Mouse (Mus musculus) lung, adult 2 months (tissue): ENCODE measurements around the gene Gata1. TPM values are rescaled to one million over a fixed set of nuclear protein-coding genes. Genes with fewer than 3 reads are reported as not detected.
"Not testable (repeated sequence)": the region's sequence is repeated elsewhere in the genome, so short reads cannot be mapped to it uniquely, and the experiment has no call there.

ENCODE experiments used
- DNase-seq: peaks from one replicate; pipeline ENCODE4 v3.0.0; 2022
- H3K4me1 ChIP-seq: fragments of 200-500 bp; 2 replicates; pipeline ENCODE4 v1.6.1; 2011; ENCODE audit warnings: low read length; ENCODE audit not compliant: control insufficient read depth, insufficient read depth
- H3K4me3 ChIP-seq: fragments of 200-500 bp; replicated peaks from 2 replicates; pipeline ENCODE3; 2011; ENCODE audit warnings: low read depth, mild to moderate bottlenecking, control low read depth, low read length; ENCODE audit errors: extremely low read depth
- CTCF ChIP-seq: fragments of 200-500 bp; IDR thresholded peaks from 2 replicates; pipeline ENCODE4 v1.5.1; 2011; ENCODE audit warnings: mild to moderate bottlenecking, low read length, control low read depth; ENCODE audit not compliant: insufficient read depth
- POLR2A ChIP-seq: fragments of 200-500 bp; IDR thresholded peaks from 2 replicates; pipeline ENCODE4 v1.6.1; 2011; ENCODE audit warnings: low read depth, mild to moderate bottlenecking, control low read depth, low read length, borderline replicate concordance; ENCODE audit errors: extremely low read depth
- WGBS: fragments of 180-500 bp; shearing (Covaris S2); methylation state at CpG from one replicate; pipeline ENCODE4 v1.1.7; 2018; 5-methylcytosine and 5-hydroxymethylcytosine counted together
- polyA plus RNA-seq: library from polyadenylated mRNA; depleted of rRNA; stranded (reverse); fragments of >200 nt; gene quantifications from 2 replicates; pipeline ENCODE4 v1.2.3, GENCODE M21; 2012; rRNA removed

Gata1 gene
- polyA plus RNA-seq, 1 experiment = 1.8 TPM

DNA sequence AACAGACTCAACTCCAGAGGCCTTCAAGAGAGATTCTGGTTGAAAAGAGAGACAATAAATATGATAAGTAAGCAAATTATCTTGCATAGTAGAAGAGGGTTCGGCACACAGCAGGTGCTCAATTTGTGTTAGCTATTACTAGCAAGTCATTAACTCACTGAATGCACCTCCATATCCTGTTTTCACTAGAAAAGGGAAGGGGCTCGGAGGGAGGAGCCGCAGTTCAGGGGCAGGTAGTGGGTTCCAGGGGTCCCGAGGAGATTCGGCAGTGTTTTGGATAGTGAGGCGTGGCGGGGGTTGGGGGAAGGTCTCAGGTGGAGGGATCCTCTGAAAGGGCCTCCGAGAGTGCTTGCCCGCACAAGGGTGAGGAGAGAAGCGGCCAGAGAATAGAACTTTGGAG, 50.8 kb downstream of the Gata1 start:
- 31% methylated on average over 10 of the region's 10 CpGs for WGBS
- H3K4me1 ChIP-seq = no peaks in the 10 kb centered on the region
- TF ChIP-seq CTCF (no peak), POLR2A (no peak)
- no peak for DNase-seq
- no peak overlapping the region for H3K4me3 ChIP-seq

GRCm38 (mm10) chrX:7926266-7926665, 51.6 kb downstream of the Gata1 start:
- H3K4me1 ChIP-seq = no peaks in the 10 kb centered on the region
- TF ChIP-seq CTCF (no peak), POLR2A (no peak)
- 65% methylated on average over 6 of the region's 6 CpGs for WGBS
- no peak for DNase-seq
- H3K4me3 ChIP-seq = no peak overlapping the region

DNA sequence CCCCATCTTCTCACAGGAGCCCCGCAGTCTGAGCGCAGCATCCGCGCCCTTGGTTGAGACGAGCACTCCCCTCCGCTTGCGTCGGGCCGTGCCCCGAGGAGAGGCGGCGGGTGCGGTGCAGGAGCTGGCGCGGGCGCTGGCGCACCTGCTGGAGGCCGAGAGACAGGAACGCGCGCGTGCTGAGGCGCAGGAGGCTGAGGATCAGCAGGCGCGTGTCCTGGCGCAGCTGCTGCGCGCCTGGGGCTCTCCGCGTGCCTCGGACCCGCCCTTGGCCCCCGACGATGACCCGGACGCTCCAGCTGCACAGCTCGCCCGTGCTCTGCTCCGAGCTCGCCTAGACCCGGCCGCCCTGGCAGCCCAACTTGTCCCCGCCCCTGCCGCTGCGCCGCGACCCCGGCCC, 55.8 kb downstream of the Gata1 start:
- no peak for DNase-seq
- Histone ChIP-seq H3K4me3 (no peak overlapping the region), H3K4me1 (no peaks in the 10 kb centered on the region)
- WGBS = 21% methylated on average over 48 of the region's 48 CpGs
- no peak for TF ChIP-seq POLR2A
- no peak for TF ChIP-seq CTCF

DNA sequence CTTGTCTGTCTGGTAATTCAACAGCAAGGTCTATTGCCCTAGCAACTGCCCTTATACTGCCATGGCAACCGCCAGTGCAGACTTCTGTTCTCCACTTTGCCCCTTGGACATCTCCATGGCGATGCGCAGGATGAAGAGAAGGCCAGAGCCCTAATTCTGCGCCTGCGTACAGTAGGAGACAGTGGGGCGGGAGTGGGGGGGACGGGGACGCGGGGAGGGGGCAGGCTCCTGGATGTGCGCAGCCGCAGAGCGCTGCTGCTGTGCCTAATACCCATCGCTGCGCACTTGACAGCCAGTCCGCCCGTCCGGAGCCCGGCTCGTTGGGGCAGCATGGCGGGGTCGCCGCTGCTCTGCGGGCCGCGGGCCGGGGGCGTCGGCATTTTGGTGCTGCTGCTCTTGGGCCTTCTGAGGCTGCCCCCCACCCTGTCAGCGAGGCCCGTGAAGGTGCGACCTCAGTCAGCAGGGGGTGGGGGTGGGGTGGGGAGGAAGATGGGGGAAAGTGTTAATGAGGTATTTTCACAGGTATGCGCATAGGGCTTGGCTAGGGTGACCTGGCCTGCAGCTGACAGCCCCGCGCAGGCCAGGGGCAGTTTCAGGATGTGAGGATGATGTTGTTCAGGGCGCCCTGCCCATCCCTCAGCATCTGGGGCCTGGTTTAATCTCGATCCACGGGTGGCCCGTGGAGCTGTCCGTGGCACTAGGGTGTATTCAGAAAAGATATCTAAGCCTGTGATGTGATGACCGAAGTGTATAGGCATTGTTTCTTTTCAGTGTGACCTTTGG, 58.1 kb downstream of the Gata1 start, which contains the start of gene Pcsk1n:
Pcsk1n (plus strand) TSS at position 222 of the 783 bp plus-strand sequence.
- DNase-seq = no peak
- Histone ChIP-seq H3K4me1 (no peaks in the 10 kb centered on the region), H3K4me3 (no peak within 1 kb of the TSS)
- 23% methylated on average over 39 of the region's 40 CpGs for WGBS
- TF ChIP-seq CTCF = no peak
- no peak for TF ChIP-seq POLR2A

GRCm38 (mm10) chrX:7917960-7918359, 59.9 kb downstream of the Gata1 start:
- 60% methylated on average over 6 of the region's 6 CpGs for WGBS
- H3K4me1 ChIP-seq, H3K4me3 ChIP-seq, DNase-seq: not testable (repeated sequence)

DNA sequence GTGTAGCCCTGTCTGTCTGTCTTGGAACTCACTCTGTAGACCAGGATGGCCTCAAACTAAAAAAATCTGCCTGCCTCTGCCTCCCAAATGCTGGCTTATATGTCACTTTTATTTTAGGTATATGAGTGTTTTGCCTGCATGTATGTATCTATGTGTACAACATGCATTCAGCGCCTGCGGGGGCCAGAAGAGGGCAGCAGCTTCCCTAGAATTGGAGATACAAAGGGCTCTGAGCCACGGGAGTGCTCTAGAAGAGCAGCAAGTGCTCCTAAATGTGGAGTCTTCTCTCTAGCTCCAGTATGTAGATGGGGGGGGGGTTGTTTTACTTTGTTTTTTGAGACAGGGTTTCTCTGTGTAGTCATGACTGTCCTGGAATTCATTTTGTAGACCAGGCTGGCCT, 62.2 kb downstream of the Gata1 start:
- H3K4me1 ChIP-seq, H3K4me3 ChIP-seq, DNase-seq: not testable (repeated sequence)
- 37% methylated on average over 3 of the region's 3 CpGs for WGBS

GRCm38 (mm10) chrX:7910473-7910872, 67.4 kb downstream of the Gata1 start:
- DNase-seq = no peak
- no peak for TF ChIP-seq POLR2A
- TF ChIP-seq CTCF = no peak
- 63% methylated on average over 6 of the region's 6 CpGs for WGBS
- no peaks in the 10 kb centered on the region for H3K4me1 ChIP-seq
- H3K4me3 ChIP-seq = no peak overlapping the region

Other genes starting within 250 kb of the Gata1 start
- 41.0 and 46.2 TPM in 2 replicates for gene Praf2, start 249.6 kb downstream of the Gata1 start, polyA plus RNA-seq
- 33.9 and 34.5 TPM in 2 replicates for gene Ccdc120, start 227.2 kb downstream of the Gata1 start, polyA plus RNA-seq
- 28.8 and 31.8 TPM in 2 replicates for gene Tfe3, start 215.5 kb downstream of the Gata1 start, polyA plus RNA-seq
- 19.0 and 32.4 TPM in 2 replicates for gene Gripap1, start 188.3 kb downstream of the Gata1 start, polyA plus RNA-seq
- gene Kcnd1, start 155.8 kb downstream of the Gata1 start, polyA plus RNA-seq = 0.84 and 1.0 TPM in 2 replicates
- 31.0 and 43.3 TPM in 2 replicates for gene Otud5, start 136.7 kb downstream of the Gata1 start, polyA plus RNA-seq
- gene Pim2, start 99.8 kb downstream of the Gata1 start, polyA plus RNA-seq = 12.2 and 13.6 TPM in 2 replicates
- gene Slc35a2, start 94.0 kb downstream of the Gata1 start, polyA plus RNA-seq = 73.7 and 74.0 TPM in 2 replicates
- gene Pqbp1, start 78.8 kb downstream of the Gata1 start, polyA plus RNA-seq = 44.4 and 53.6 TPM in 2 replicates
- gene Timm17b, start 78.7 kb downstream of the Gata1 start, polyA plus RNA-seq = 31.6 and 34.7 TPM in 2 replicates
- not detected in 2 replicates for gene Gm10491, start 70.2 kb downstream of the Gata1 start, polyA plus RNA-seq
- gene Gm10490, start 68.5 kb downstream of the Gata1 start, polyA plus RNA-seq = not detected in 2 replicates
- gene Pcsk1n, start 58.2 kb downstream of the Gata1 start, polyA plus RNA-seq = 0.41 and 0.53 TPM in 2 replicates
- not detected in 2 replicates for gene Eras, start 49.5 kb downstream of the Gata1 start, polyA plus RNA-seq
- gene Hdac6, start 30.2 kb downstream of the Gata1 start, polyA plus RNA-seq = 16.0 and 22.8 TPM in 2 replicates
- 0.19 TPM in 1 of 2 replicates, not detected in the other for gene Glod5, start 40.4 kb upstream of the Gata1 start, polyA plus RNA-seq
- gene Suv39h1, start 96.7 kb upstream of the Gata1 start, polyA plus RNA-seq = 9.0 and 10.6 TPM in 2 replicates
- gene Was, start 112.4 kb upstream of the Gata1 start, polyA plus RNA-seq = 9.4 and 9.7 TPM in 2 replicates
- gene Wdr13, start 154.8 kb upstream of the Gata1 start, polyA plus RNA-seq = 137 and 139 TPM in 2 replicates
- gene Rbm3, start 167.8 kb upstream of the Gata1 start, polyA plus RNA-seq = 60.2 and 92.3 TPM in 2 replicates
- gene Tbc1d25, start 198.1 kb upstream of the Gata1 start, polyA plus RNA-seq = 16.6 and 21.0 TPM in 2 replicates
- 104 and 106 TPM in 2 replicates for gene Ebp, start 215.4 kb upstream of the Gata1 start, polyA plus RNA-seq
- gene Porcn, start 228.5 kb upstream of the Gata1 start, polyA plus RNA-seq = 79.5 and 86.0 TPM in 2 replicates